Mouse (Mus musculus) splenic B cell, adult 2 months (primary cell): ENCODE results near the gene Gm19402.

Experiments
- DNase-seq: peaks from one replicate; pipeline ENCODE4 v3.0.0-alpha.2; 2011; ENCODE audit warnings: low read depth, low spot score
- H3K27me3 ChIP-seq: 2 replicates; pipeline ENCODE4 v1.6.1; 2012; ENCODE audit warnings: mild to moderate bottlenecking, low read length, moderate library complexity, mixed read lengths; ENCODE audit not compliant: control insufficient read depth, poor library complexity, insufficient read depth, severe bottlenecking
- H3K36me3 ChIP-seq: 2 replicates; pipeline ENCODE4 v1.6.1; 2012; ENCODE audit warnings: mild to moderate bottlenecking, low read length, moderate library complexity, mixed read lengths; ENCODE audit not compliant: control insufficient read depth, poor library complexity, insufficient read depth, severe bottlenecking

The Gm19402 gene

GRCm38 (mm10) chr10:77685895-77686664 is 4.5 kb downstream of the Gm19402 start, which contains the start of gene Tspear:
Gene Tspear (plus strand): TSS chr10:77686569.
- H3K27me3 ChIP-seq = no peaks in the 10 kb centered on the region
- no peaks in the 10 kb centered on the region for H3K36me3 ChIP-seq
- DNase-seq = no peak

DNA sequence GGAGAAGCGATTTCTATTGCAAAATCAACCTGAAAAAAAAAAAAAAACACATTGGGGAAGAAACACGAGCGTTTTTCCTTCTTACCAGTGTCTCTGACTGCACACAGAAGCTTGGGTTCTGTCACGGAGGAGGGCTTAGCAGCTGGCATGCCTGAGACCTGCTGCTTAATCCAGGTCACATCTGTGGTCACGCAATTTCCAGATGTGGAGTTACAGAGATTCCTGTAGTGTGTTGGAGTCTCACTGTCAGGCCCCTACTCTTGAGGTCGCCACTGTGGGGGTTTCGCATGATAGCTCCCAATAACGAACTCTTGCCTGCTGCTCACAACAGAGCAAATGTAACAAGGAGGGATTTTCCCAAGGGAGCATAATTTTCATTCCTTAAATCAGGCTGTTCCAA is 6.4 kb downstream of the Gm19402 start:
- H3K36me3 ChIP-seq = no peaks in the 10 kb centered on the region
- H3K27me3 ChIP-seq = no peaks in the 10 kb centered on the region
- no peak for DNase-seq

GRCm38 (mm10) chr10:77682994-77683393 is 7.6 kb downstream of the Gm19402 start:
- no peaks in the 10 kb centered on the region for H3K36me3 ChIP-seq
- DNase-seq = no peak
- H3K27me3 ChIP-seq = no peaks in the 10 kb centered on the region

DNA sequence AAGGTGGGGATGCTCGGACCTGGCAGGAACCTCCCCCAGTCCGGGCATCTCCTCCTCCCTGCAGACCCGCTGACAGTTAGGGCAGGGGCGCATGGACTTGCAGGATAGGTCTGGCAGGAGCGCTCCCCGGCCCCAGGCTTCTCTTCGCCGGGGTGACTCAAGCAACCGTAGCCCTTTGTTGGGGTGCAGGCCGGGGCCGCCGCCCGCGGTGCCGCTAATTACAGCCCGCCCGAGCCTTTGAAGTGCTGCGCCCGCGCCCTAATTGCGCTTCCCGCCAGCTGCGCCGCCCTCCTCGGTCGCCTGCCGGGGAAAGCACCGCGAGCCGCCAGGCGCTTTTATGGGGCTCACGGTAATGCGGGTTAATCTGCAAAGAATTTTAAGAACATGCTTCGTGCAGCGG is 13.0 kb downstream of the Gm19402 start:
- Histone ChIP-seq H3K27me3 (peaks cover 2% of the 10 kb centered on the region; the same call in 1 of the 2 replicates), H3K36me3 (no peaks in the 10 kb centered on the region)
- peak; percentile 40 for DNase-seq

- peak; percentile 83 for DNase-seq
- Histone ChIP-seq H3K36me3 (no peaks in the 10 kb centered on the region), H3K27me3 (peaks cover 2% of the 10 kb centered on the region; the same call in 1 of the 2 replicates)
These were observed 16.8 kb downstream of the Gm19402 start for GRCm38 (mm10) chr10:77673765-77674164.

DNA sequence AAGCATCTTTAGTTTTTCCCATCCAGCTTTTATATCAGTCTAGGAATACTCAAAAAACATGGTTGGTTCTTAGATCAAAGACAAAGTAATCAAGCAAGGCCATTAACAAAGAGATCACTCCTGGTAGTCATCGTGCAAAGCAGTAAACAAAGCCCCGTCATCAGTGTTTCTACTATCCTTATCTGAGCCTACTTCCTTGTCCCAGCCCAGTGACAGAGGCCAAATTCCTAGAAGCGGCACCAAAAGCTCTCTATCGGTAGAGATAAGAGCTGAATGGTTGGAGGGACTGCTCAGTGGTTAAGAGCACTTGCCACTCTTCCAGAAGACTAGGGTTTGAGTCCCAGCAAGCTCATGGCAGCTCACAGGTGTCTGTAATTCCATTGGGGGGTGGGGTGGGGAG is 19.0 kb downstream of the Gm19402 start:
- DNase-seq = no peak
- H3K36me3 ChIP-seq = no peaks in the 10 kb centered on the region
- peaks cover 2% of the 10 kb centered on the region; the same call in 1 of the 2 replicates for H3K27me3 ChIP-seq

DNA sequence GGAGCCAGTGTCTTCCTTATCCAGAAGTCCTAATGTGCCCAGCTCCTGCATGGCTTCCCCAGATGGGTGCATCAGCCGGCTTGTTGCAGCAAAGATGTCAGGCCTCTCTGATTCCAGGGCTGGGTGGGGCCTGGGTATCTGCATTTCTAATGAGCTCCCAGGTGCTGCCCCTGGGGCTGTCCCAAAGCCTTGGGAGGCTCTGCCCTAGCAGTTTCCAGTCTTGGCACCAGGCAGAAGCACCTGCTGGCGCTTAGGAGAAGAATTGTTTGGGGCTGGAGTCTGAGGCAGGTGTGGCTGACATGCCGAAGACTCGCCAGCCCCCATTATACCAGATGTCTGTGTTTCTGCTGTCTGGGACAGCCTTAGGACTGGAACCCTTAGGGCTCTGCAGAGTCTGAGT is 19.8 kb downstream of the Gm19402 start:
- Histone ChIP-seq H3K27me3 (no peaks in the 10 kb centered on the region), H3K36me3 (no peaks in the 10 kb centered on the region)
- no peak for DNase-seq

DNA sequence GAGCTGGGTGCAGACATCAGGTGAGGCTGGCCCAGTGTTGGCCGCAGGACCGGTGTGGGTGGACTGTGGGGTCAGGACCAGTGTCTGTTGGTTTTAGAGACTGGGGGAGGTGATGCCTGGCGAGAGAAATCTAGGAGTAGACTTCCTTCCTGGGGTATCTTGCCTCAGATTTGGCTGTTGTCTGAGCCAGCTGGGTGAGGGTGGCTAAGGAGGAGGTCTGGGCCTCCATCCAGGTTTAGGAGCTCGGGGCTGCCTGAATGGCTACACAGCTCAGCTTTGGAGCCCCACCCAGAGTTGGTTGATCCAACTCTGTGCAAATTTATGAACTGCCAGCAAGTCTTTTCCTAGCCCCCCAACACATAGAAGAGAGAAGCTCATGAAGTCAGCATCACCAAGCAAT is 23.2 kb downstream of the Gm19402 start:
- Histone ChIP-seq H3K36me3 (no peaks in the 10 kb centered on the region), H3K27me3 (no peaks in the 10 kb centered on the region)
- DNase-seq = no peak

DNA sequence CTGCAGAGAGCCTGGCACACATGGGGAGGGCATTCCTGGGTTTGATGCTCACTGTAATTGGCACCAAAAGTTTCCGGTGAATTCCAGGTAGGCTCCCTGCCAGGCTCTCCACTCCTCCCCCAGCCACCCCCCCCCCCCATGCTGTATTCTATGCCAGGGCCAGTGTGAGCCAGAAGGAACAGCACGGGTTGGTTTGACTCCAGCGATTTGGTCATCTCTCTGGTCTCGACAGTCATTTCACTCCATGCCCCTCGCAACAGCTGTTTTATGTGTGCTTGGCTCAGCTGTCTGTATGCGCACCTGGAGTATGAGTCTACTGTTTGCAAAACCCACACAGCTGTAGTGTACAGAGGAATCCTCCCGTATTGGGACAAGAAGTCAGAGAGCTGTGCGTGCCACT is 24.2 kb downstream of the Gm19402 start:
- Histone ChIP-seq H3K27me3 (no peaks in the 10 kb centered on the region), H3K36me3 (no peaks in the 10 kb centered on the region)
- no peak for DNase-seq

DNA sequence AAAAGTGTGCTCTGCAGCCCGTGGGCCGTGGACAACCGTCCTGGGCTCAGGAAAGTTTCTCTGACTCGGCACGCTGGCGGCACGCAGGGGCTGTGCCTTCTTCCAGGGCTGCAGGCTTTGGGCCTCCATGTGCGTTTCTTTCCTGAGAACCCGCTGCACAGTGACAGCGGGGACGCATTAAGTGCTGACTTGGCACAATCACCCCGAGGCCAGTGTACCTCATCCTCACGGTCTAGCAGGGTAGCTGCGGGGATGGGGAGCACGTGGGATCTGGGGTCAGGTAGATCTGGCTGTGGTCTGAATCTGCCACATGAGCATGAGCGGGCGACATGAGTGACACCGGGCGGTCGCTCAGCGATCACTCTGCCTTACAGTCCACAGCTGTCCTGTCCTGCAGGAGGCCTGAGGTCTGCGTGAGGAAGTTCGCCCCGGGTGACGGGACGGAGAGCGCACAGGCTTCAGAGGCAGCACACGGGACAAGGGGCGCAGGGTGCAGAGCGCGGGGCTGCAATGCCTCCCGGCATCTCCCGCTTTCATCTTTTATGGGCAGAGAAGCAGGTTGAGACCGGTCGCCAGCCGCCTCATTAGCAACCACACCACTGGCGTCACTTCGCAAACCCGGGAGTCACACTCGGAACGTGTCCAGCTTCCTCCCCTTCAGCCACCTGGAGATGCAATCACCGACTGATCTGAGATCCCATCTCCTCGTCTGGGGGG is 26.4 kb downstream of the Gm19402 start:
- H3K36me3 ChIP-seq = no peaks in the 10 kb centered on the region
- DNase-seq = no peak
- H3K27me3 ChIP-seq = no peaks in the 10 kb centered on the region; the same call in 1 of the 2 replicates

GRCm38 (mm10) chr10:77658286-77658994 is 32.1 kb downstream of the Gm19402 start:
- Histone ChIP-seq H3K27me3 (no peaks in the 10 kb centered on the region; the same call in 1 of the 2 replicates), H3K36me3 (no peaks in the 10 kb centered on the region)
- DNase-seq = no peak

DNA sequence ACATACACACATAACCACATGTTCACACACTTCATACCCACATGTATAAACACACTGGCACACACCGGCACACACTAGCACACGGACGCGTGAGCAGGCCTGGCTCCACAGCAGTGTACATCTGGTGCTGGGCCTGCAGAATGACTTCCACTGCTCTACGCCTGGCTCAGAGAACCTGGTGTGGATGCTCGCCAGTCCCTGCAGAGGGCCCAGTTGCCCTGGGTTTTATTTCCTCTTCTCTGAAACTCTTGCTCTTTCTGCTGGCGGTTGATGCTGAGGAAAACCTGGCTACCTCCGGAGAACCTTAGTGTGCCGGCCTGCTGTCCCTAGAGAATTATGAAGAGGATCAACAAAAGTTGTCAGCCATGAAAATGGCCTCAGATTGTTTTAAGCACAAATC is 38.5 kb downstream of the Gm19402 start:
- Histone ChIP-seq H3K36me3 (no peaks in the 10 kb centered on the region), H3K27me3 (no peaks in the 10 kb centered on the region)
- DNase-seq = no peak

GRCm38 (mm10) chr10:77647901-77648300 is 42.7 kb downstream of the Gm19402 start:
- DNase-seq = no peak
- Histone ChIP-seq H3K36me3 (peaks cover 6% of the 10 kb centered on the region), H3K27me3 (no peaks in the 10 kb centered on the region)

DNA sequence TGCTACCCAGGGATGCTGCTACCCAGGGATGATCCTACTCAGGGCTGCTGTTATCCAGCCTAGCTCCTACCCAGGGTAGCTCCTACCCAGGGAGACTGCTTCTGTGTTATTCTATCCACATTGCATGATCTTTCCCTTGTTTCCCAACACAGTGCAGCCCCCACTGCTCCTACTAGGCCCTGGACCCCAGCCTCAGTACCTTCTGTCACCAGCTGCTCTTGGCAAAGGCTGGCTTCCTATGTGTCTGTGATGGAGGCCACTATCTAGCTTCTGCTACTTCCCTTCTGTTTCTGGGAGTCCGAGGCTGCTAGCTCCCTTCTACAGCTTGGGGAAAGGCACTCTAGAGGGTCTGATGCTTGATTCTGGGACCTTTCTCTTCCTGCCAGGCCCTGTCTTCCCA is 43.1 kb downstream of the Gm19402 start:
- peaks cover 8% of the 10 kb centered on the region for H3K36me3 ChIP-seq
- H3K27me3 ChIP-seq = no peaks in the 10 kb centered on the region
- no peak for DNase-seq

DNA sequence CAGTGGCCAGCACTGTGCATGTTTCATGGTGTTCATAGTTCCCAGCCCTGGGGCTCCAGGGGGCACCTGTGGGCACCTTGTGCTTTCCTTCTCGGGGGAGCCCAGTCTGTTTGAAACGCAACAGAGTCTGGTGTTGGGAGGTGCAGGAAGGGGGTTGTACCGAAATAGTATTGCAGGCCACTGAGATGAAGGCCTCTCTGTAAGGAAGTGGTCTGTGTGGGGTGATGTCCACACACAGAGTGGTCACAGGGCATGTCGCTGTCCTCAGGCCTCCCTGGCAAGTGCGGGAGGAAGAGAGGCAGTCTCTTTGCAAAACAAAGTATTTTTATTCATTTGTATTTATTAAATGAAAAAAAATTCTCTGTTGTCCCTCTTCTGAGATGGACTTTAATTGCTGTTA is 45.0 kb downstream of the Gm19402 start:
- DNase-seq = no peak
- Histone ChIP-seq H3K36me3 (peaks cover 8% of the 10 kb centered on the region), H3K27me3 (no peaks in the 10 kb centered on the region)
